Mouse (Mus musculus): ENCODE results near the gene Vhl.
A peak's percentile ranks its signal among the peaks of the same experiment; 100 is the strongest.

Vhl gene

GRCm38 (mm10) chr6:113623941-113624751 is at the start of gene Vhl:
Gene Vhl (plus strand): TSS chr6:113623959.
- DNase-seq (ENCODE audit: low read depth, low spot score), result peak; percentile 87

GRCm38 (mm10) chr6:113576044-113576443 is 47.7 kb upstream of the Vhl start:
- no peak for DNase-seq (ENCODE audit: low read depth, low spot score)

DNA sequence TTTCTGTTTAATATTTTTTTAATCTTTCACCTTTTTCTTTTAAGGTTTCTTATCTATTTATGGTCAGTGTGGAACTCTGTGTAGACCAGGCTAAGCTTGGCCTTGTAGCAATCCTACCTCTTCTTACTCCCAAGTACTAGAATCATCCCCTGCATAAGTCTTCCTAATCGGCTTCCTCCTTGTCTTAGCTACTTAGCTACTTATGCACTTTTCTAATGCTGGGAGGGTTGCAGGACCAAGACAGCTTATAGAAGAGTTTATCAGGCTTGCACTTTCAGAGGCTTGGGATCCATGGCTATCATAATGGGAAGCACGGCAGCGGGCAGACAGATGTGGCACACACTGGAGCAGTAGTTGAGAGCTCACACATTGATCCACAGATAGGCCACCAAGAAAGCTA is 44.5 kb upstream of the Vhl start:
- DNase-seq (ENCODE audit: low read depth, low spot score), result no peak

DNA sequence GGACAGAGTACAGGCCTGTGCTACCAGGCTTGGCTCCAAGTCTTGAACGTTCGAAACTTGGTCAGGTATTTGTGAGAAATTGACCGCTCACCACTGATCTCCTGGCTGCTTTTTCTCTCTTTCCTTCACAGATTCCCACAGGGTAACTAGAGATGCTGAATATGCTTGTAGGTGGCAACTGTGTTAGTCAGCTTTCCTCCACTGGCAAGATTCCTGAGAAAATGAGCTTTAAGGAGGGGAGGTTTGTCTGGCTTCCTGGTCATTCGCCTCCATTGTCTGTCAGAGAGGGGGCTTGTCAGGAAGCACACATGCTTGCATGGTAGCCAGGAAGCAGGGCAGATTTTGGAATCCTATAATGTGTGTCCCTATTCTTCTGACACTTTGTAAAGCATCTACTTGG is 40.7 kb upstream of the Vhl start:
- DNase-seq (ENCODE audit: low read depth, low spot score), result no peak

GRCm38 (mm10) chr6:113585065-113585464 is 38.7 kb upstream of the Vhl start:
- DNase-seq (ENCODE audit: low read depth, low spot score), result no peak

- no peak for DNase-seq (ENCODE audit: low read depth, low spot score)
Observed at GRCm38 (mm10) chr6:113586466-113587183, 37.1 kb upstream of the Vhl start.

DNA sequence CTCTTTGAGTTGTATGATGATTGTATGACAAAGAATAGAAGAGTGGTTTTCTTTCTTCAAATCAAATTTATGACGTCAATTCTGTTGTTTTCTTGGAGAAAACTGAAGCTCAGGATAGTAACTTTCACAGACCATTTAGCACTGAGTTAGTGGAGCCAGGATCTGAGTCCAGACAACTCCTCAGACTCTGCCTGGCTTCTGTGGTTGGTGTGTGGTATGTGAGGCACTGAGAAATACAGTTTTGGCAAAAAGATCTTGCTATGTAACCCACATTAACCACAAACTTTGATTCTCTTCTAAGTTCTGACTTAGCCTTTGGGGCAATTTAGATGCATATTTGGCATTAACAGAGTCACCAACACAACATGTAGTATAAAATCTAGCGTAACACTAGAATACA is 31.1 kb upstream of the Vhl start:
- no peak for DNase-seq (ENCODE audit: low read depth, low spot score)

DNA sequence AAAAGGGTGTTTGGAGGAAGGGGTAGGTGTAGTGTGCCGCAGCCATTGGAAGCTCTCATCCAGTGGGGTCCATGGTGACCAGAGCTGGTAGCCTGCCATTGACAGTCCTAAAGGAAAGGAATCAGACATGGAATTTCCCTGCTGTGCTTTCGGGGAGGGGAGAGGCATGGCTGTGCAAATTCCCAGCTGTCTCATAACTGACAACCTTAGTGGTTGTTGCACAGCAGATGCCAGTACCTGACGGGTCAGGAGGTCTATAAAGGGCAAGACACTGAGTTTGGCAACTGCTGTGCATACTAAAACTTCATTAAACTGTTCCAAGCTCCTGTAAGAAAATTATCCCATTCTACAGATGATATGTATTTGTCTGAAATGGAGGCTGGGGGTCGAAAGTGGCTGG is 25.8 kb upstream of the Vhl start:
- no peak for DNase-seq (ENCODE audit: low read depth, low spot score)

GRCm38 (mm10) chr6:113599833-113600232 is 23.9 kb upstream of the Vhl start:
- DNase-seq (ENCODE audit: low read depth, low spot score), result no peak

- no peak for DNase-seq (ENCODE audit: low read depth, low spot score)
Observed at GRCm38 (mm10) chr6:113600543-113601139, 23.1 kb upstream of the Vhl start, which contains the start of gene Fancd2os. Gene Fancd2os (minus strand): TSS chr6:113600715.

- DNase-seq (ENCODE audit: low read depth, low spot score), result no peak
Observed at GRCm38 (mm10) chr6:113602821-113603220, 20.9 kb upstream of the Vhl start.

DNA sequence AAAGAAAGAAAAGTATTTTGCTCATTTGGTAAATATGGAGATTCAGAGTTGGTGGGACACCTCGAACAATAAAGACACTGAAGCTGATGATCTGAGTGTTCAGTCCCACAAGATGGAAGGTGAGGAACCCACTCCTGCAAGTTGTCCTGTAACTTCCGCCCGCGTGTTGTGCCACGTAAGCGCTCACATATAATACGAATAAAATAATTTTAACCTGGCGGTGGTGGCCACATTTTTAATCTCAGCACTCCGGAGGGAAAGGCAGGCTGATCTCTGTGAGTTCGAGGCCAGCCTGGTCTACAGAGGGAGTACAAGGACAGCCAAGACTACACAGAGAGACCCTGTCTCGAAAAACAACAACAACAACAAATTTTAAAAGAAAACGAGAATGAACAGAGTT is 19.8 kb upstream of the Vhl start:
- no peak for DNase-seq (ENCODE audit: low read depth, low spot score)

GRCm38 (mm10) chr6:113604432-113605223 is 19.1 kb upstream of the Vhl start, which contains the start of gene Brk1:
Gene Brk1 (plus strand): TSS chr6:113604772.
- peak; percentile 92 for DNase-seq (ENCODE audit: low read depth, low spot score)

DNA sequence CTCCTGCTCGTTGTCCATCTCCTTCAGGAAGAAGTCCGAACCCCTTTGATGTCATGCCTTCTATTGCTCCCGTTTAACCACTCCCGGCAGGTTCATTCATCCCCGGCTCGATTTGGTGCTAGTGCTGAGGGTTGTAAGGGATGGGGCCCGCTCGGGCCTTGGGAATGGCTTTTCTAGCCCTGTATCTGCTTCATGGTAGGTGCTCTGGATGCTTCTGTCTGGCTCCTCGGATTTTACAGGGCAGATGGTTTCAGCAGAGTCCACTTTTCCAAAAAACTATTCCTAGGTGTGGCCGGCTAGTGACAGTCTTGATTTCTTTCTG is 18.6 kb upstream of the Vhl start:
- no peak for DNase-seq (ENCODE audit: low read depth, low spot score)

DNA sequence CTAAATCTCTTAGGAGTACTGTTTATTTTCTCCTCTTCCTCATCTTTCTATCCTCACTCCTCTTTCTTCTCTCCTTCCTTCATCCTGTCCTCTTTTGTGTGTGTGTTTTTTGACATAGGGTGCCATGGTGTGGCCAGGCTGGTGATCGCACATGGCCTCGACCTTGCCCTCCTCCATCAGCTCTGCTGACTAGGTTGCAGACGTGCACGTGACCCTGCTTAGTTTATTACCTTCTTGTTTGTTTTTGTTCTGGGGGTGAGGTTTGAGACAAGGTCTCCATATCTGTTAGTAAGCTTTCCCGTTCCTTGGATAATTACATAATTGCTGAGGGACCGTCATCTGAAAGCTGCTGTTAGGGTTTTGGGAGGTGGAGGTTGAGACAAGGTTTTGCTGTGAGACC is 14.9 kb upstream of the Vhl start:
- DNase-seq (ENCODE audit: low read depth, low spot score), result no peak

DNA sequence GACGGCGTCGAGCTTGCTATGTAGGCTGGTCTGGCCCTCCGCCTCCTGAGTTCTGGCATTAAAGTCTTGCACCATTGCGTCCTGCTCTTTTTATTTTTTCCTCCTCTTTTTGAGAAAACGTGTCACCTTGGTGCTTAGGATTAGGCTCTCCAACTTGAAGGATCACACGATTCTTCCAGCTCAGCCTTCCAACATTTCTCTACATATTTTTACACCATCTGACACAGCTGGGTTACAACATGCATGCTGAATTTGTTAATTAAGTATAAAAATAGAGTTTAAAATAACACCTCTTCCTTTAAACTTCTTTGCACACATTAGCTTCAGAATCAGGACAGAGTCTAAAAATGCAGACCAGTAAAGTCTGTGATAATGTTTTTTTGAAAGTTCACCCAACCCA is 14.5 kb upstream of the Vhl start:
- no peak for DNase-seq (ENCODE audit: low read depth, low spot score)

DNA sequence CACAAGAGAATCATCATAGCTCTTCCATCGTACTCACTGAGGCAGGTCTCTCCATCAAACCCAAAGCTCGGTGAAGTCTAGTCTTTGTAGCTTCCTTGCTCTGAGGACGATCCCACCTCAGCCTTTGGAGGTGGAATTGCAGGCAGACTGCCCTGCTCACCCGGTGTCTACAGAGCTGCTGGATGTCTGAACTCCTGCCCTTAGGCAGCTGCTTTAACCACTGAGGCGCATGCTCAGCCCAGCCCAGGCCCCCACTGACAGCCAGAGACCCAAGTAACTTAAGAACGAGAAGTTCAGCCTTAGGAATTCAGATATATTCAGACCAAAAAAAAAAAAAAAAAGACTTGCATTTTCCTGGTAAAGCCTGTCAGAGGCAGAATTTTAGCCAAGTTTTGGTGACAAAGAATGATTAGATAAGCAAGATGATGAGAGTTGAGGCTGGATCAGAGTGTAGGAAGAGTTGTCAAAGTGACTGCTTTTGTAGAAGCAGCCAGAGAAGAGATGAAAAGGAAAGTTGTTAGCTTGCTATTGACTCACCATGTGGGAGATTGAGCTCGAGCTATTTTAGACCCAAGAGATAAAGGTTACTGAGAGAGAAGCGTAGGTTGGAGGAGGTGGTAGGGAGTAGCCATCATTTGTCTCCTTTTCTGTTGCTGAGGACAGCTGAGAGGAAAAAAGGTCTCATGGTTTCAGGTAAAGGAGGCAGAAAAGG is 11.3 kb upstream of the Vhl start:
- DNase-seq (ENCODE audit: low read depth, low spot score), result no peak

GRCm38 (mm10) chr6:113614152-113614551 is 9.6 kb upstream of the Vhl start:
- no peak for DNase-seq (ENCODE audit: low read depth, low spot score)

DNA sequence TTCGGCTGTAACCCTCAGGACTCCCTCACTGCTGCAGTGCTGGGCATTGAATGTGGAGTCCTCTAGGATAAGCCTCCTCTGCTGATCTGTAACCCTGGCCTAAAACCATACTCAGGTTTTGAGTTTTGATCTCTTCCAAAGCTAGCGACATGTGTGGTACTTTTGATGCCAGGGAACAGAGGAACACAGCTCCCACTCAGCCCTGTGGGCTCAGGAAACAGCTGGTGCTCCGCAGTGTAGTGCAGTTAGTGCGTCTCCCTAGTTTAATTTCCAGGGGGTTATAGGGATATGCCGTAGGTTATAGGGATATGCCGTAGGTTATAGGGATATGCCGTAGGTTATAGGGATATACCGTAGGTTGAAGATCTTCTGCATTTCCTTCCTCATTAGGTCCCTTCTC is 8.8 kb upstream of the Vhl start:
- no peak for DNase-seq (ENCODE audit: low read depth, low spot score)

DNA sequence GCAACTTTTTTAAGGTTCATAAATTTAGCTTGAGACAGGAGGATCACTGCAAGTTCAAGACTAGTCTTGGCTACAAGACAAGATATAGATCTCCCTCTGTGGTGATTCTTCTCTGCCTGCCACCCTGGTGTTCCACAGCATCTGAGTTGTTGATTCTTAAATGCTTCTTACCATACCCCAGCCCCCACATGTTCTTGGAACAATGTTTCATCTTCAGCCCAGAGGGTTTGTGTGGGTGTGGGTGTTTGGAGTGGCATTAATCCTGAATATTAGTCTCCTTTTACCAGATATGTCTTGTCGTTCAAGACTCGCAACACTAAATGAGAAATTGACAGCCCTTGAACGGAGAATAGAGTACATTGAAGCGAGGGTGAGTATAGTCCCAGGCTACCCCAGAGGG is 8.3 kb upstream of the Vhl start:
- no peak for DNase-seq (ENCODE audit: low read depth, low spot score)

DNA sequence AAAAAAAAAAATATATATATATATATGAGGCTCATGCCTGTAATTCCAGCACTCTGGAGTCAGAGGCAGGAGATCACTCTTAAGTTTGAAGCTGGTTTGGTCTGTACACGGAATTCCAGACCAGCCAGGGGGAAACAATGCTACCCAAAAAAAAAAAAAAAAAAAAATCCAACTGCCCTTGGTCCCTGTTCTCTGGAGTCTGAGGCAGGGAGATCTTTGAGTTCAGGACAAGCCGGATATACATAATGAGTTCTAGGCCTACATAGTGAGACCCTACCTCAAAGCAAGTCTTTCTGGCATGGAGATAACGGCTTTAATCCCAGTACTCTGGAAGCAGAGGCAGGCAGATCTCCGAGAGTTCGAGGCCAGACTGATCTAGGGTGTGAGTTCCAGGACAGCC is 373 bp upstream of the Vhl start:
- DNase-seq (ENCODE audit: low read depth, low spot score), result no peak
